Mouse (Mus musculus): ENCODE results near the gene Elovl1. TPM values are rescaled to one million over a fixed set of nuclear protein-coding genes. Genes with fewer than 3 reads are reported as not detected.

Gene Elovl1
- total RNA-seq (2021): 10 to 100 TPM; 26.3 to 27.8 TPM
- long read RNA-seq, experiment 1, transcript Elovl1-201 (8 exons, 1,811 nt): major isoform, 22 of 25 reads
- long read RNA-seq, experiment 1, partial matches to known transcripts: 1 of 25 reads
- long read RNA-seq, experiment 1, other reads (novel, unspliced or antisense): 2 of 25 reads
- long read RNA-seq, experiment 2, transcript Elovl1-201 (8 exons, 1,811 nt): major isoform, 28 of 30 reads
- long read RNA-seq, experiment 2, partial matches to known transcripts: 2 of 30 reads
- long read RNA-seq, experiment 2, other reads (novel, unspliced or antisense): 0 of 30 reads

DNA sequence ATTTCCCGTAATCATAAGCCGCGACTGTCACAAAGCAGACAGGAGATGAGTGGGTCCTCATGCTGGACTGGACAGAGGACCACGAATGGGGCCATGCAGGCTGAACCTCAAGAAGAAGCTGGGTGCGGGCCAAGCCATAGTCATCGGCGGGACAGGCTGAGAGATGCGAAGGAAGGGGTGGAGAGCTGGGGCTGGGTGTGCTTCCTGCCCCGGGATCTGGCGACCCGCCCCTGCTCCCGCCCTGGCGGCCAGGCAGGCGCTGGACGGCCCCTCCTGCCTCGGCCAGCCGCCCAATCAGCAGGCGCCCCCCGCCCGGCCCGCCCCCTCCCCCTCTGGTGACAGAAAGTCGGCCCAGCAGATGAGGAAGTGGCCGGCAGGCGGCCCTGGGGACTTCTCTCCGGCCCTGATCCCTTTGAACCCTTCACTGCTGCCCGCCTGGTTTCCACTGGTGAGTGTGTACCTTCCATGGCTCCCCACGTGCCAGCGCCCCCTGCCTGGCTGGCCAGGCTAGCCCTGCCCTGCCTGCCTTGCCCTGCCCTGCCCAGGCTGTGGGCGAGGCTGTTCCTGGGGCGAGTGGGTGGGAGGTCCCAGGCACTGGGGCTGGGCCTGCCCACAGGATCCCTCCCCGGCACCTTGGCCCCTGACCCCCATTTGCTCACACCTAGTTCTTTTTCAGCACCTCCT is at the start of gene Elovl1:
Gene Elovl1, plus strand, starts transcription at position 326 of the 684 bp plus-strand sequence.
- peak; percentile 61 to 72 for DNase-seq (ENCODE audit: low spot score in 2 of 2)

DNA sequence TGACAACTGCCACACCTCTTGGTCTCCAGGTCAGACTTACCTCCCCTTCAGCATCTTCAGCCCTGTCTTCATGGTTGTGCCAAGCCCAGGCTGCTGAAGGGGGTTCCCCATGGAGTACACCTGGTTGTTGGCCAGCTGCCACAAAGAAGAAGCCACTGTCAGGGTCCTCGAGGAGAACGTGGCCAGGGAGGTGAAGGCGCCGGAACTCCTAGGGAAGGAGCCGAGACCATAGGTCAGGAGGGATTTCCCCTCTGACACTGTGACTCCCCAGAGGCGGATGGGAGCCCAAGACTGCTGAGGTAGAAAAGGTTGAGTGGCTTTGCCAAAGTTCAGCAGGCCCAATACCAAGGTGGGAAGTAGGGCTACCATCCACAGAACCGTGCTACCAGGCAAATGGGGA is 44.6 kb upstream of the Elovl1 start:
- DNase-seq (ENCODE audit: low spot score in 2 of 2): no peak

DNA sequence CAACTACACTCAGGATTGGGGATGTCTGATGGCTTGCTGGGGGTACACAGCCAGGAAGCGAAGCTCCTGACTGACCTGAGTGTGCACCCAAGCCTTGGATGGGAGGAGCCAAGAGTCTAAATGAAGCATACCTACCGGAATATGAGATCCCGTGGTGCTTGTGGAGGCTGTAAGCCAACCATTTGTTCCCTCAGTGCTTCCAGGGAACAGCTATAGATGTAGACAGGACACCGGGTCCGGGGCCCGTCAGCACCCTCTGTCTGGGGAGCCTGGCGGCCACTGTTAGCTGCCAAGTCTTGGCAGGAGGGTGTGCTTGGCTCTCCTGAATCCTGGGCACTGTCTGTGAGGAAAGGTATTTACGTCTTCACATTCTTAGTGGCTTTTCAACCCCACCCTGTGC is 40.6 kb upstream of the Elovl1 start:
- DNase-seq (ENCODE audit: low spot score in 2 of 2): no peak

DNA sequence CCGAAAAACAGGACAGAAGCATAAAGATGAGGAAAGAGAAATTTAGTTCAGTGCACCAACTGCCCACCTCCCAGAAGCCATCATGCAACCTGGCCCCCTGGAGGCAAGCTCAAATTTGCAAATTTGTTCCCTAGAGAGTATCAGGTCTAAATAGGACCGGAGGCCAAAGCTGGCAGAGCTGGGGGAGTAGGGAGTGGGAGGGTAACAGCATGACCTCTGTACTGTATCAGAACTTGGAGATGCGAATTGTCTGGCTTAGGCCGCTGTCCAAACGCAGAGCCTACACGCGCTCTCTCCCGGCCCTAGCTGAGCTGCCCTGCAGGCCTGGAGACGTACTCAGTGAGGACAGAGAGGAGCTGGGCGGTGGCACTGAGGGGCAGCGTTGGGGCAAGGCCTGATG is 37.7 kb upstream of the Elovl1 start:
- DNase-seq (ENCODE audit: low spot score in 2 of 2): no peak

DNA sequence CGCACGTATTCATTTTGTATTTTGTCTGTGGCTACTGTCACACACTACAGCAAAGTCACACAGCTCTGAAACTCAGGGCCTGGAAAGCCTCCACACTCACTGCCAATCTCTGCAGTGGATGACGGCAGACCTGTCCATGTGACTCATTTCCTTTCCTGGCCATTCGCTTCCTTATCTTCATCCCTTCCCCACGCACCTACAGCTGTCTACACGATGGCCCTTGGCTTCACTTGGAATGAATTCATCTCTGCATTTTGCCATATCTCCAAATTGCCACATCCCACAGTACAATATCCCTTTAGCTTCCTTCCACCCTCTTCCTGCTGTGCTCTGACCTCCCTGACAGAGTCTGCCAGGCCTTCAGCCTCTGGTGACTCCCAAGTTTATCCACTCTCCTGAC is 33.4 kb upstream of the Elovl1 start:
- DNase-seq (ENCODE audit: low spot score in 2 of 2): no peak

DNA sequence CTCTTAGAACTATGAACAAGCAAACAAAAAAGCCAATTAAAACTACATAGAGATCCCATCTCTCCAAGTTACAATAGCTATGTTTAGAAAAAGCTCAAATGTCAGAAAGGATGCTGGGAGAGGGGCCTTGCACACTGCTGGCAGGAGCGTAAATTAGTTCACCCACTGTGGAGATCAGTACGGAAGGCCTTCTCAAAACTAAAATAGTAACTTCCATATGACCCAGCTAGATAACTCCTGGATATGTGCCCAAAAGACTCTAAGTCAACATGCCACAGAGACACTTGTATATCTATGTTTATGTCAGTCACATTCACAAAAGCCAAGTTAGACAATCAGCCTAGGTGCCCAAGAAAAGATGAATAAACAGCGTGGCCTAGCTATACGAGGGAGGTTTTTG is 32.6 kb upstream of the Elovl1 start:
- DNase-seq (ENCODE audit: low spot score in 2 of 2): no peak

DNA sequence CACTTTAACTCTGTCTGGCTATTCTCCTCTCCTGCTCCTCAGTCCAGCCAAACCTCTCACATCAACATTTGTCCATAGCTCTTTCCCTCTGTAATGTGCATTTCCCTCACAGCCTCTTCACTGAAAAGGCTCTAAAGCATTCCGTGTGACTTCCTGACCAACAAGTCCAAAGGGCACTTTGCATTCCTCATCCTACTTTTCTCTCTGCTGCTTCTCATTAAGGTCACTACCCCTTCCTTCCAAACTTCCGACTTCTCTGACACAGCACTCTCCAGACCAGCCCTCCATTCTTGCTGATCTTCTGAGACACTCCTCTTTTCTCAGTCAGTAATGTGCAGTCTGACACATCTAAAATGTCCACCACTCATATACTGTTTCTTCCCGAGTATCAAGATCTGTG is 31.5 kb upstream of the Elovl1 start:
- no peak for DNase-seq (ENCODE audit: low spot score in 2 of 2)

DNA sequence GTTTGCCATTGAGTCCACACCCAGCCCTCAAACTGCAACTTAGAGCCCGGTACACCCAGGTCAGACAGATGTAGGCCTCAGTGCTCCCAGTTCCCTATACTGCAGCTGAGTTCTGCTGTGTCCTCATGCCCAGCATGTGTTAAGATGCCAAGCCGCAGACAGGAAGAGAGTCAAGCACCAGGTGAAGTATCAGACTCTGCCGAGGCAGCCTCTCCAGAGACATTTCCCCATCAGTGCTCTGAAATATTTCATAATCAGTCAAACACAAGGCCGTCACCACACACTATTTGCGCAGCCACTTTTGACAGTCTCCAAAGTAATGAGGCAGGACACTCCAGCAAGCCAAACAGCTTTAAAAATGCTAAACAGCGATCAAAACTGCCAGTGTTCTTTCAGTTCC is 29.5 kb upstream of the Elovl1 start:
- no peak for DNase-seq (ENCODE audit: low spot score in 2 of 2)

DNA sequence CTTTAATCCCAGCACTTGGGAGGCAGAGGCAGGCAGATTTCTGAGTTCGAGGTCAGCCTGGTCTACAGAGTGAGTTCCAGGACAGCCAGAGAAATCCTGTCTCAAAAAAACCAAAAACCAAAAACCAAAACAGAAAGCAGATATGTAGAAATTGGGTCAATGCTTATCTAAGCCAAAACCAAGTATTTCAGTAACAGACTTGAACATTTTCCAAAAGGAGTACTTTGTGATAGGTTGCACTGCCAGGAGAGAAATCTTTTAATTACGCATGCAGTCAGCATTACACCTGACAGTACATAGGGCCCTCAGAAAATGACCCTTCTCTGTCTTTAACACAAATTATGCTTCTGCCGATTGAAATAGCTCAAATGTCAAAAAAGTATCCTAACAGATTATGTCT is 26.5 kb upstream of the Elovl1 start:
- no peak for DNase-seq (ENCODE audit: low spot score in 2 of 2)

DNA sequence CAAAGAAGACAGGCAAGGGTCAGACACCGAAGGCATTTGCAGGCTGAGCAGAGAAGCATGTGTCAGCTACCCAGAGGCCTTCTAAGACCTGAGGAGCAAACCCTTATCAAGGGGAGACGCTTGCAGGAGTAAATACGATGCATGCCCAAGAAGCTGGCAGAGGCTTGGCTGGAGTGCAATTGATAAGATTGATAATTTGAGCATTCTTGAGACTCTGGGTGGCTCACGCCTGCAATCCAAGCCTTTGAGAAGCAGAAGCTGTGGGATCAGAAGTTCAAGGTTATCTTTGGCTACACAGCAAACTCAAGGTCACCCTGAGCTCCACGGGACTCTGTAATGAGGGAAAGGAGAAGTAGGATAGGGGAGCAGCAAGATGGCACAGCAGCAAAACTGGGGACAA is 26.0 kb upstream of the Elovl1 start:
- DNase-seq (ENCODE audit: low spot score in 2 of 2): no peak

DNA sequence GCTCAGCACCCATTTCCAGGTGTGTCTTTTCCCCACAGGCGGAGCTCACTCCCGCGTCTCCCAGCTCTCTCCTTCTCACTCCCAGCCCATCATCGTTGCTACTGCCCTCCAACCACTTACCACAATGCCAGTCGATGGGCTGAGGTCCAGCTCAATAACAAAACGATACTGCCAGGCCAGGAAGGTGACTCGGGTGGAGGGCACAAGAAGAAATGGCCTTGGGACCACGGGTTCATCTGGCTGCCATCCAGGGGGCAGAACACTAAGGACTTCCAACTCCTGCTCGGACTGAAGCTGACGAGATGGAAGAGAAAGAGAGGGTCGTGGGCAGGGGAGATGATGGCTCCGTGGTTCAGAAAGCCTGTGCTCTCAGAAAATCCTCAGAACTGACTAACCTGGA is 25.2 kb upstream of the Elovl1 start:
- no peak for DNase-seq (ENCODE audit: low spot score in 2 of 2)

DNA sequence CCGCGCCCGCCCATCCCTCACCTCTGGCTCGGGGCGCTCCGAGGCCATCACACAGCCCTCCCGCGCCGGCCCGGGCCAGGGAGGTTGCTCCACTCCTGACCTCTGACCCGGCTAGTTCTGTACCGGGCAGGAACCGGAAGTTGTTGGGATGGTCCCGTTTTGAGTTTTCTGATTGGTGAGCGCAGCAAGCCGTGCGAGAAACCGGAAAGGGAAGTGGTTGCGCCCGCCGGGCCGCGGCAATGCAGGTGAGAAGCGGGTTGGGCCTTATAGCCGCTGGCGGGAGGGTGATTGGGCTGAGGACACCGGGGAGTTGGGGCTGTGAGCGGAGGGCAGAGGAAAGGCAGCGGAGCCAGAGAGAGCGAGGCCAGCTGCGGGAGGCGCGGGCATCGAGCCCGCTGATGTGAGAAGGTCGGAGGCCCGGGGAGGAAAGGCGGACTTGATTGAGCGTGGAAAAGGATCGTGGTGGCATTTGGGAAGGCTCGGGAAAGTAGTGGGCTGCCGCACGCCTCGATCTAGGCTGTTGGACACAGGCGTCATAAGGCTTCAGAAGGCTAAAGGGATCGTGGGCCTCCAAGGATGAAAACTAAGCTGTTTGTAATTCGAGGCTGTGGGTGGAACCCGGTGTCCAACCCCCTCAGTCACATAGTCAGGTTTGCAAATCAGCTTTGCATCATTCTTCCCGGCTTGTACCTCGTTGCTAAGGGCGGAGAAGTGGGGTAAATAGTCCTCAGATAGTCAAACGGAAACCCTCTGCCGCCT is 18.6 kb upstream of the Elovl1 start, which contains the start of the genes Szt2 and Med8:
Gene Szt2, minus strand, starts transcription at position 132 of the 759 bp plus-strand sequence.
Gene Med8, plus strand, starts transcription at position 196 of the 759 bp plus-strand sequence.
- DNase-seq (ENCODE audit: low spot score in 2 of 2): peak; percentile 86 to 93

DNA sequence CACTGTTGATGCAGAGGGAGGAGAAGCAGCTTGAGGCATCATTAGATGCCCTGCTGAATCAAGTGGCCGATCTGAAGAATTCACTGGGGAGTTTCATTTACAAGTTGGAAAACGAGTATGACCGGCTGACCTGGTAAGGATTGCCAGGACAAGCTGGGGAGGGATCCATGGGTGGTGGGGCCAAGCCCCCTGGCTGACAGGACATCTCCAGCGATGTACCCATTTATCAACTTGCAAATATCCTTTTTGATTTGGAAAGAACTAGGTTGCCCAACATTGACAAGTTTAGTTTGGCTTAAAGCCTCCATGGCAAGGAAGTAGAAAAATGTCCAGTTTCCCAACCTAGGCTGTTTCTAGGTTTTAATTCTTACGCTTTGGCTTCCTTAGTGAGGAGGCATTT is 17.0 kb upstream of the Elovl1 start:
- DNase-seq (ENCODE audit: low spot score in 2 of 2): no peak

DNA sequence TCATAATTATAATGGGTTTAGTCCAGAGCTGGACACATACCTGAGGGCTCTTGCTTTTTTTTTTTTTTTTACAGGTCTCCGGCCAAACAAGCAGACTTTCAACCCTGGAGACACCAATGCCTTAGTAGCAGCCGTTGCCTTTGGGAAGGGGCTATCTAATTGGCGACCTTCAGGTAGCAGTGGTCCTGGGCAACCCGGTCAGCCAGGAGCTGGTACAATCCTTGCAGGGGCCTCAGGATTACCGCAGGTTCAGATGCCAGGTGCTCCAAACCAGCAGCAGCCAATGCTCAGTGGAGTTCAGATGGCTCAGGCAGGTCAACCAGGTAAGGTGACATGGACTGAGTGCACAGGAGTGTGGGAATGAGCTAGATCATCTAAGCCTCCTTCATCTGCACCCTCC is 14.3 kb upstream of the Elovl1 start:
- DNase-seq (ENCODE audit: low spot score in 2 of 2): no peak

DNA sequence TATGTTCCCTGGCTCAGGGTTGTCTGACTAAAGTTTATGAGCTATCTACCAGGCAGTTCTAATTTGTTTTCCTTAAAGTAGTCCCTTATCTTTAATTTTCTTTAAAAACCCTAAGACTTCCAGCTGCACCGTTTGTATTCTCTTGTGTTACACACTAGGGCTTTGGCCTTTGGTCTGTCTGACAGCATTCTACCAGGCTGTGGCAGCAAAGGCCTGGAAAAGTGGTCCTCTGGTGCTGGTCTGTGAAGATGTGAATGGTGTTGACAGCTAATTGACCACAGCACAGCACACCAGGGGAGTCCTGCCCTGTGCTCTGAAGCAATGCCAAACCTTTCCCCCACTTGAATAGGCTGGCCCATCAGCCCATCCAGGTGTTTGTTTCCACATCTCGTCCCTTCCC is 12.1 kb upstream of the Elovl1 start:
- no peak for DNase-seq (ENCODE audit: low spot score in 2 of 2)

DNA sequence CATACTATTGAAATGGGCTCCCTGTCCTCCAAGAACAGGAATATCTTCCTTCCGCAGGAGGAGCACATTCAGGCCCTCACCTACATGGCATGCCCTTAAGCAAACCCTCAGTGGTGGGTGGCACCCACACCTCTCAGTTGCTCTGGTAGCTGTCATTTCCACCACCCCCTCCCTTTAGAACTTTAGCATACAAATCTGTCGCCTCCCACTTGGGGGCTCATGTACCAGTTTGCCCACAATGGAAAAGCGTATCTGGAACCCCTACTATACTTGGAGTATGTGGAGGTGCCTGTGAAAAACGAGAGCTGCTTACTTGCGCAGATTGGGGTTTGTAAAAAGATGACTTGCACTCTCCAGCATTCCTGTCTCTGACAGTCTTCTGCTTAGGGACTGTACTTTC is 11.6 kb upstream of the Elovl1 start:
- no peak for DNase-seq (ENCODE audit: low spot score in 2 of 2)

DNA sequence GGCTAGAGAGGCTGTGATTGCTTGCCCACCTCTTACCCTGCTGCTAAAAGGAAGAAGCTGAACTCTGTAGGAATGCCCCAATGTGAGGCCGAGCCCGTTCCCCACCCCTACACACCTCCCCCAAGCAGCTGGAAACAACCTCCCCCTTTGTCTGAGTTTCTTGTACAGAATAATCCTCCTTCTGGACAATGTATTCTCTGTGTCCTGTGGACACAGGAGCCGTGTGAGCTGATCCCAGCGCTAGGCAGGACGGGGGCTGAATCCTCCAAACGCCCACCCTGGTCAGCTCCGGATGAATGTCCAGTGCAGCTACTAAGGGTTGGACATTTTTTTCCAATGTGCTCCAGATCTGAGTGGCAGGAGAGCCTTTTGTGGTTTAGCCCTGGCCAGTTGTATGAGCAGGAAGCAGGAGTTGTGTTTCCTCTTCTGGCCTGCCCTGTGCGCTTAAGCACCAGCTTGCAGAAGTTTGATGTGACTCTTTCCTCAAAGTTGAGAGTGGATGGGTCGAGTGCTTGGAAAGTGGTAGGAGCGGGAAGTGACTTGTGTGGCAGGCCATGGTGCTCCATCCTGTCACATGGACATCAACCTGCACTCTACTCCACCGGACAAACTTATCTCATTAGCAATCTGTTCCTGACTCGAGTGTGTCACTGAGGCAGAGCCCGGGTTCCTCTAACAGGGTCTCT is 10.6 kb upstream of the Elovl1 start:
- no peak for DNase-seq (ENCODE audit: low spot score in 2 of 2)

DNA sequence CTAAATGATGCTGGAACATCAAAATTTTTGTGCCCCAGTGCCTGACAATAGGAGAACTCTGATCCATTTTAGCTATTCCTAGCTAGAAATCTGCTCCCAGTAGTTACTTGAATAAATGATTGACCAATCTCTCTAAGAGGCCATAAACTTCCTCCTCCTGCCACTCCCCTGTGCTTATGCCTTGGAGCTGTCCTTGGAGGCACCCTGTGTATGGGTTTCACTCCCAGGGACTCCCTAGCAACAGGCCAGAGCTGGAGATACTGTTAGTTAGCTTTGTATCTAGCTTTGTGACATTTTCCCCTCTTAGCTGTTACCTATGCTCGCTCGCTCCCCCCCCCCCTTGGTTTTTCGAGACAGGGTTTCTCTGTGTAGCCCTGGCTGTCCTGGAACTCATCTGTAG is 6.5 kb upstream of the Elovl1 start:
- no peak for DNase-seq (ENCODE audit: low spot score in 2 of 2)

DNA sequence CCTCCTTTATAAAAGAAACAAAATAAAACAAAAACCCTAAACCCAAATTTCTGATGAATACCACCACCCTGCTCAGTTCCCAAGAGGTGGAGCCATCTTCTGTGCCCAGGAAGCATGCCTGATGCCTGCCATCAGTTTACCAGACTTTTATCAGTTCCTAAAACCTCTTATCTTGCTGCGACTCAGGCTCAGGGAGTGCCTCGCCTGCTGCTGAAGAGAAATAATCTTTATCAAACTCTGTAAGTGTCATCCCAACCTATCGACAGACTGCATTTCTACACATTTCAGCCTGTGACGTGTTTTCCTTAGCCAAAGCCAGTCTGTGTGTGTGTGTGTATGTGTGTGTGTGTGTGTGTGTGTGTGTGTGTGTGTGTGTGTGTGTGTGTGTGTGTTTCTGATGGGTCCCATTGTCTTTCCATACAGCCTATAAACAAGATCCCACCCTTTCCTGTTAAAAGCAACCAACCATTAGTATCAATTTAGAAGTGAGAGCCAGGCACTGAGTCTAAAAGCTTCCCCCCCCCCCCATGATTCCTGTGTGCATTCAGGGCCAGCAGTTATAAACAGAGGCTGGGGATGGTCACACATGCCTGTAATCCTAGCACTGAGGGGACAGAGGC is 3.2 kb upstream of the Elovl1 start:
- no peak for DNase-seq (ENCODE audit: low spot score in 2 of 2)

DNA sequence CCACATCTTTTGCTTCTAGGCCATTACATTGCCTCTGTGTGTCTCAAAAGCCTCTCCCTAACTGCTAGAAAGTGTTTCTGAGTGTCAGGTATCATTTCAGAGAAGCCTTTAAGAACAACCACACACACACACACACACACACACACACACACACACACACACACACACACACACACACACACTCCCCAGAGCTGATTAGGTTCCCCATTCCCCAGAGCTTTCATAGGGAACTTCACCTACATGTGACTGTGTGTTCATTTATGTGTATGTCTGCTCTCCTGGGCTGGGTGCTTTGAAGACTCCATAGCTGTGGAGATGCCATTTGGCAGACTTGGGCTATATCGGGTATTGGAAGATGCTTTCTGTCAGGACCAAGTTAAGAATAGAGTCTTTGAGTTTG is 2.5 kb upstream of the Elovl1 start:
- DNase-seq (ENCODE audit: low spot score in 2 of 2): no peak

DNA sequence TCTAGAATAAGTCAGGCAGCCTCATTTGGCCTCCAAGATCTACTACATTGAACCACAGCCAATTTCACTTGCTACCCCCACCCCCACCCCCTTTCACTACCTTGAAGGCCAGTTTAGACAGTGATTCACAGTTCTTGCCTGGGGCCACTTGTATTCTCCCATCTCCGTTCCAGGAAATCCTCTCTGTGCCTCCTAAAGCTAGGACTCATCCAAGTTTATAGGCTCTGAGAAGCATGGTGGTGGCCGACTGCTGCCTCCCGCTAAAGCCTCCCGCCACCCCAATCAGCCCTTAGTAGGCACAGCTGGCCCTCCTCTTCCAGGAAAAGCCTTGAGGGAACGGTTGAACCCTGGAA is 502 bp upstream of the Elovl1 start:
- no peak for DNase-seq (ENCODE audit: low spot score in 2 of 2)

All from layer of hippocampus, postnatal 14 days (tissue).